Mouse (Mus musculus): Measurements from ENCODE around the gene Grm8.

Gene Grm8

DNA sequence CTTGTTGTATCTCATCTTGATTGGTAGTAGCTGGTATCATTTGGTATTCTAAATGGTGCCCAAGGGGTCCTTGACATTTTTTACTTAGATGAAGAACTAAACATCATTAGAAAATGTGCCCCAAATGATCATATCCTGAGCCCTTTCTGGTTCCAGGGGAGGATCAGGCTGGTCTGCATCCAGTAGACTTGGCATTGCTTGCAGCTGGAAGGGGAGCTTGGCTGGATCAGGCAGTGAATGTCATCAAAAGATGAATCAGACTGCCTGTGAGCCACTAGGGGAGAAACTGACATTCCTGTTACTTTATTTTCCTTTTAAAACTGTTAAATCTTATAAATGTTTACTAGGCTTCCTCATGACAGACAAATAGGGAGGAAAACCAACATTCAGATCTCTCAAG, 894.6 kb downstream of the Grm8 start:
- no peak for DNase-seq (ENCODE audit: low spot score in 2 of 2)

DNA sequence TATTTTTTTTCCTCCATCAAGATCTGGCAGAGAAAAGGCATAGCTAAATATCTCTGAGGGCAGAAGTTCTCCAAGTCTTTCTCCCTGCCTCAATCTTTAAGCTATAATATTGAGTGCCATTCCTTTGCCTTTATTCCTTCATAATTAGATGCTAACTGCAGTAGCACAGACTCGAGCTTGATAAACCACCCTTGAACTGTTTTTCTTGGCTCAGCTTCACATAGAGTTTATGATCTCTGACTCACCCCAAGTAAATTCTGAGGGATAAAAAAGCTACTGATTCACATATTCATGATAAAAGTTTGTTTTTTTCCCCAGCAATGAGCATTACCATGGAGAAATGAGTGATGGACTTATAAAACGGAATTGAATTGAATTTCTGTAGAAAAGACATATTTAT, 895.0 kb downstream of the Grm8 start:
- no peak for DNase-seq (ENCODE audit: low spot score in 2 of 2)
